Mouse (Mus musculus) bone marrow macrophage, adult 2 months (primary cell): ENCODE results near the gene Cdk14.

Experiments used
- CTCF ChIP-seq: IDR thresholded peaks from 2 replicates; pipeline ENCODE4 v1.5.1; 2012; ENCODE audit warnings: low read depth, mild to moderate bottlenecking, low read length, moderate library complexity
- POLR2A ChIP-seq: IDR thresholded peaks from 2 replicates; pipeline ENCODE4 v1.6.1; 2012; ENCODE audit warnings: mild to moderate bottlenecking, low read depth, low read length, borderline replicate concordance

DNA sequence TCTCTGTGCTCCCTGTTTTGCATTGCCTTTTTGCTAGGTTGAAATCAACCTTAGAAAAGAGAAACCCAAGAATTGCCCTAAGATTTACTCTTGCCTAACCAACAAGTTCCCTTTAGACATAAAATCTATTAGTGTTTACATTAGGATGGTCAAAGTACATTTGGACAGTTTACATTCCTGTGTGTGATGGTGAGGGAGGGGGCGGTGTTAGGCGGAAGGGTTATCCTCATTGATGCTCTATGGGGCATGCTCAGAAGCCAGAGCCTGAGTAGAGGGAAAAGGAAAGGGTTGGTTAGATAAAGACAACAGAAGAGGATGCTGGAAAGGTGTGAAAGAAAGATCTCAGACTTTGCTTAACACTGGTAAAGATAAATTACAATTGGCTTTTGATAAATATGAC, 8.2 kb downstream of the Cdk14 start:
- TF ChIP-seq CTCF (no peak), POLR2A (no peak)
